In genomic region chr9:117872021-117872386, GRCm38 (mm10) we compare ENCODE assay signal across 8 mouse cellular contexts.
DNase-seq lines count a peak whose midpoint lies in the region; ATAC-seq and TF ChIP-seq lines count a peak whose summit lies in the region.

No protein-coding gene starts in this region.

- H3K4me2 ChIP-seq in midbrain, postnatal 0 days (ENCODE audit: low read depth, low read length, poor library complexity, severe bottlenecking), result peak overlapping the region; percentile 87

- WGBS in midbrain, postnatal 0 days, result 2% methylated on average over 15 of the region's 15 CpGs

- H3K4me3 ChIP-seq in gastrocnemius, adult 2 months, result peak overlapping the region; percentile 72
- H3K4me3 ChIP-seq in midbrain, postnatal 0 days (ENCODE audit: low read depth, low read length), result peak overlapping the region; percentile 77

- DNase-seq in gastrocnemius, adult 2 months, result no peak
- DNase-seq in gastrocnemius, postnatal 4 days (ENCODE audit: low spot score in 2 of 2), result no peak
- peak; percentile 7 for DNase-seq in thymus, postnatal 4 days
- no peak for DNase-seq in thymus, postnatal 10 days (ENCODE audit: low spot score in 2 of 2)
- DNase-seq in induced T-regulatory cell, adult 2 months (ENCODE audit: low read depth), result peak; percentile 33
- DNase-seq in midbrain, postnatal 0 days (ENCODE audit: low spot score), result peak; percentile 43
- no peak for DNase-seq in gastrocnemius, postnatal 25 days
- no peak for DNase-seq in gastrocnemius, postnatal 14 days

- peak overlapping the region; percentile 83 for H3K9ac ChIP-seq in midbrain, postnatal 0 days (replicated peaks; ENCODE audit: low read length, poor library complexity, severe bottlenecking)

- intact Hi-C loops in gastrocnemius, adult 2 months (cut with DNase I), result no loop called here
- intact Hi-C loops in gastrocnemius, postnatal 14 days (cut with DNase I; ENCODE audit: low total_unique reads), result no loop called here

- no peaks in the 10 kb centered on the region for H3K36me3 ChIP-seq in midbrain, postnatal 0 days (ENCODE audit: insufficient read depth, low read length)

- peaks cover 7% of the 10 kb centered on the region; the same call in 1 of the 2 replicates for H3K27me3 ChIP-seq in midbrain, postnatal 0 days (ENCODE audit: insufficient read depth, low read length)

- no peaks in the 10 kb centered on the region for H3K4me1 ChIP-seq in midbrain, postnatal 0 days (ENCODE audit: insufficient read depth, low read length)

- no peak overlapping the region for H3K27ac ChIP-seq in gastrocnemius, adult 2 months
- peak overlapping the region; percentile 60 for H3K27ac ChIP-seq in midbrain, postnatal 0 days (ENCODE audit: low read depth, low read length)

- peak; percentile 32 for ATAC-seq in midbrain, postnatal 0 days (ENCODE audit: low FRiP score)

- H3K9me3 ChIP-seq in midbrain, postnatal 0 days (ENCODE audit: low read length), result no peaks in the 10 kb centered on the region

- TF ChIP-seq CTCF in gastrocnemius, adult 2 months (IDR thresholded peaks at IDR 0.05), result no peak
- TF ChIP-seq CTCF in midbrain, postnatal 0 days (IDR thresholded peaks at IDR 0.05), result no peak

Comparison
In these comparisons a context has a peak if more than half of its experiments do, and no peak if none do; other contexts are left out.
1. DNase-seq: peak in thymus, postnatal 4 days (single experiment), induced T-regulatory cell, adult 2 months (single experiment) and midbrain, postnatal 0 days (single experiment); none in gastrocnemius, adult 2 months (single experiment), gastrocnemius, postnatal 4 days (0 of 2), thymus, postnatal 10 days (0 of 2), gastrocnemius, postnatal 25 days (single experiment) and gastrocnemius, postnatal 14 days (single experiment).